ENCODE assay signal across 9 mouse cellular contexts in genomic region chr2:29922011-29922410, GRCm38 (mm10). TPM values are rescaled to one million over a fixed set of nuclear protein-coding genes. Genes with fewer than 3 reads are reported as not detected.
A peak's percentile ranks its signal among the peaks of the same experiment; 100 is the strongest.
DNase-seq lines count a peak whose midpoint lies in the region; ATAC-seq and TF ChIP-seq lines count a peak whose summit lies in the region.
"Had no signal": no experiment of that assay in that cellular context is flagged by ENCODE, and none has a peak within 500 bp of the region (broad histone marks: within the 10 kb centered on the region; RNA-seq: fewer than 3 reads in every experiment).

No protein-coding gene starts in this region.

- H3K27ac ChIP-seq in kidney, embryonic 14.5 days (ENCODE audit: low read depth, low read length), result no peak overlapping the region
- 0 out of 2 replicates have a peak overlapping the region, but pooled peaks have one; percentile 16 for H3K27ac ChIP-seq in stomach, embryonic 15.5 days
- H3K27ac ChIP-seq: liver, embryonic 13.5 days had no signal

- ATAC-seq in kidney, embryonic 14.5 days (ENCODE audit: low FRiP score, low TSS enrichment), result no peak
- no peak for ATAC-seq in stomach, embryonic 15.5 days (ENCODE audit: insufficient read depth, low FRiP score, low read depth)
- no peak for ATAC-seq in CD4-positive, CD25-positive, alpha-beta regulatory T cell, adult 4 months

- no peak for TF ChIP-seq CTCF in brain, embryonic 14.5 days (IDR thresholded peaks at IDR 0.05; ENCODE audit: borderline replicate concordance, extremely low read depth, insufficient read depth, insufficient read length)

- TF ChIP-seq POLR2A in brain, embryonic 14.5 days (IDR thresholded peaks at IDR 0.05; ENCODE audit: borderline replicate concordance, extremely low read depth, insufficient read depth, insufficient read length, poor library complexity, severe bottlenecking), result no peak

- no peaks in the 10 kb centered on the region for H3K27me3 ChIP-seq in kidney, embryonic 14.5 days (ENCODE audit: control insufficient read depth, insufficient read depth, low read length)
- H3K27me3 ChIP-seq in stomach, embryonic 15.5 days (replicated peaks), result no peaks in the 10 kb centered on the region
- H3K27me3 ChIP-seq: liver, embryonic 13.5 days had no signal

- H3K4me2 ChIP-seq in kidney, embryonic 14.5 days (replicated peaks; ENCODE audit: low read depth, low read length), result no peak overlapping the region
- no peak overlapping the region for H3K4me2 ChIP-seq in stomach, embryonic 15.5 days
- H3K4me2 ChIP-seq: liver, embryonic 13.5 days had no signal

- H3K4me3 ChIP-seq in kidney, embryonic 14.5 days (ENCODE audit: low read length), result no peak overlapping the region
- H3K4me3 ChIP-seq in stomach, embryonic 15.5 days (replicated peaks), result no peak overlapping the region
- H3K4me3 ChIP-seq: liver, embryonic 13.5 days had no signal

- no peaks in the 10 kb centered on the region for H3K4me1 ChIP-seq in kidney, embryonic 14.5 days (ENCODE audit: control insufficient read depth, insufficient read depth, low read length)
- no peaks in the 10 kb centered on the region for H3K4me1 ChIP-seq in stomach, embryonic 15.5 days

- peak; percentile 71 for DNase-seq in kidney, adult 11 months
- peak; percentile 71 for DNase-seq in MN1 (ENCODE audit: low spot score)
- peak; percentile 22 for DNase-seq in brain, embryonic 14.5 days (ENCODE audit: low read depth)
- DNase-seq in heart, postnatal 36 days, result peak; percentile 74 to 75
- DNase-seq in lung, postnatal 10 days, result peak; percentile 88
- DNase-seq: liver, embryonic 13.5 days had no signal

- 35% methylated on average over 11 of the region's 11 CpGs for WGBS in kidney, embryonic 14.5 days
- 41% methylated on average over 11 of the region's 11 CpGs for WGBS in stomach, embryonic 15.5 days

- H3K9ac ChIP-seq in kidney, embryonic 14.5 days (ENCODE audit: low read depth, low read length), result no peak overlapping the region
- H3K9ac ChIP-seq in stomach, embryonic 15.5 days, result no peak overlapping the region
- H3K9ac ChIP-seq: liver, embryonic 13.5 days had no signal

- no peaks in the 10 kb centered on the region for H3K9me3 ChIP-seq in kidney, embryonic 14.5 days (ENCODE audit: control insufficient read depth, low read length)
- no peaks in the 10 kb centered on the region for H3K9me3 ChIP-seq in stomach, embryonic 15.5 days
- H3K9me3 ChIP-seq: liver, embryonic 13.5 days had no signal

- intact Hi-C loops in heart, postnatal 36 days (cut with DNase I), result no loop called here

- peaks cover 87% of the 10 kb centered on the region for H3K36me3 ChIP-seq in kidney, embryonic 14.5 days (ENCODE audit: control insufficient read depth, insufficient read depth, low read length)
- peaks cover 66% of the 10 kb centered on the region for H3K36me3 ChIP-seq in stomach, embryonic 15.5 days

RNA-seq across cellular contexts. Expression of gene Gle1, which starts 13.2 kb away (rescaled TPM):
- polyA plus RNA-seq in kidney, embryonic 14.5 days (2014; fragmentation: Nextera tagmentation; extraction: Ambion mirVana), result 43.8 and 57.9 TPM in 2 replicates
- polyA plus RNA-seq in brain, embryonic 14.5 days (2012; rRNA removed), result 51.6 and 58.0 TPM in 2 replicates
- total RNA-seq in heart, postnatal 36 days (2021), result 10 to 100 TPM; 22.5 to 26.8 TPM
- polyA plus RNA-seq in stomach, embryonic 15.5 days (2015; fragmentation: Nextera tagmentation; extraction: Ambion mirVana), result 49.3 and 51.8 TPM in 2 replicates
- 10 to 100 TPM; 61.6 to 82.4 TPM for polyA plus RNA-seq in CD4-positive, CD25-positive, alpha-beta regulatory T cell, adult 4 months (2017; shearing (Covaris generic))

RNA-seq across cellular contexts. Expression of gene Odf2, which starts 33.0 kb away (rescaled TPM):
- polyA plus RNA-seq in kidney, embryonic 14.5 days (2014; fragmentation: Nextera tagmentation; extraction: Ambion mirVana), result 43.8 and 79.9 TPM in 2 replicates
- polyA plus RNA-seq in brain, embryonic 14.5 days (2012; rRNA removed), result 72.4 and 100 TPM in 2 replicates
- 10 to 100 TPM; 24.0 to 29.7 TPM for total RNA-seq in heart, postnatal 36 days (2021)
- 53.6 and 53.8 TPM in 2 replicates for polyA plus RNA-seq in stomach, embryonic 15.5 days (2015; fragmentation: Nextera tagmentation; extraction: Ambion mirVana)
- 10 to 100 TPM; 47.1 to 62.9 TPM for polyA plus RNA-seq in CD4-positive, CD25-positive, alpha-beta regulatory T cell, adult 4 months (2017; shearing (Covaris generic))

RNA-seq across cellular contexts. Expression of gene Sptan1, which starts 43.3 kb away (rescaled TPM):
- polyA plus RNA-seq in kidney, embryonic 14.5 days (2014; fragmentation: Nextera tagmentation; extraction: Ambion mirVana), result 121 and 136 TPM in 2 replicates
- polyA plus RNA-seq in brain, embryonic 14.5 days (2012; rRNA removed), result 595 and 622 TPM in 2 replicates
- total RNA-seq in heart, postnatal 36 days (2021), result 100 to 1,000 TPM; 193 to 213 TPM
- polyA plus RNA-seq in stomach, embryonic 15.5 days (2015; fragmentation: Nextera tagmentation; extraction: Ambion mirVana), result 74.3 and 78.5 TPM in 2 replicates
- polyA plus RNA-seq in CD4-positive, CD25-positive, alpha-beta regulatory T cell, adult 4 months (2017; shearing (Covaris generic)), result 100 to 1,000 TPM in 1 of 2 experiments, 10 to 100 TPM in 1; 70.4 to 103 TPM

RNA-seq across cellular contexts. Expression of gene Cercam, which starts 53.0 kb away (rescaled TPM):
- polyA plus RNA-seq in kidney, embryonic 14.5 days (2014; fragmentation: Nextera tagmentation; extraction: Ambion mirVana), result 8.9 and 15.6 TPM in 2 replicates
- polyA plus RNA-seq in brain, embryonic 14.5 days (2012; rRNA removed), result 24.8 and 39.2 TPM in 2 replicates
- total RNA-seq in heart, postnatal 36 days (2021), result 1 to 10 TPM; 4.4 to 4.9 TPM
- polyA plus RNA-seq in stomach, embryonic 15.5 days (2015; fragmentation: Nextera tagmentation; extraction: Ambion mirVana), result 28.5 and 29.4 TPM in 2 replicates
- under 1 TPM; 0.20 to 0.87 TPM for polyA plus RNA-seq in CD4-positive, CD25-positive, alpha-beta regulatory T cell, adult 4 months (2017; shearing (Covaris generic))

Comparison
In these comparisons a context has a peak if more than half of its experiments do, and no peak if none do; other contexts are left out.
1. DNase-seq: peak in every context shown above with its lines; median percentile 88 in lung, postnatal 10 days; 74 in heart, postnatal 36 days; 71 in kidney, adult 11 months; 71 in MN1; 22 in brain, embryonic 14.5 days.